Mouse (Mus musculus) mouse trophoblast stem cell (cell line): Measurements from ENCODE around the gene BC016579.

Experiments used
- in situ Hi-C, 2 experiments: fragments of 300-500 bp; cut with MseI, MboI; formaldehyde crosslinking; loops; 2 replicates in 1 of 2; 3 replicates in 1 of 2; pipeline ENCODE4 v1.15.1; 2025

The BC016579 gene

GRCm38 (mm10) chr16:45653934-45654332, at the start of gene BC016579:
Gene BC016579, minus strand, starts transcription at chr16:45654068.
- in situ Hi-C loops = no loop called here

GRCm38 (mm10) chr16:45699301-45699700, 45.4 kb upstream of the BC016579 start:
- in situ Hi-C loops = no loop called here

- in situ Hi-C loops = no loop called here
Observed at GRCm38 (mm10) chr16:45697996-45698395, 44.1 kb upstream of the BC016579 start.

GRCm38 (mm10) chr16:45695445-45696160, 41.7 kb upstream of the BC016579 start:
- in situ Hi-C loops = no loop called here

GRCm38 (mm10) chr16:45693558-45693957, 39.7 kb upstream of the BC016579 start, which contains the start of gene Tmprss7:
Gene Tmprss7, minus strand, starts transcription at chr16:45693658.
- in situ Hi-C loops = no loop called here

- in situ Hi-C loops = no loop called here
Observed at GRCm38 (mm10) chr16:45692851-45693250, 39.0 kb upstream of the BC016579 start.

GRCm38 (mm10) chr16:45690178-45690577, 36.3 kb upstream of the BC016579 start:
- in situ Hi-C loops = no loop called here

GRCm38 (mm10) chr16:45686833-45687232, 33.0 kb upstream of the BC016579 start:
- in situ Hi-C loops = no loop called here

- in situ Hi-C loops = no loop called here
Observed at GRCm38 (mm10) chr16:45685295-45685694, 31.4 kb upstream of the BC016579 start.

GRCm38 (mm10) chr16:45684815-45685214, 30.9 kb upstream of the BC016579 start:
- in situ Hi-C loops = no loop called here

- in situ Hi-C loops = loop anchor here in 1 of 2 experiments (10.0 kb wide), 1 partner anchor 92 kb away; no protein-coding TSS in a partner anchor
Observed at GRCm38 (mm10) chr16:45676462-45676861, 22.6 kb upstream of the BC016579 start.

- in situ Hi-C loops = loop anchor here in 1 of 2 experiments (10.0 kb wide), 1 partner anchor 85 kb away; no protein-coding TSS in a partner anchor
Observed at GRCm38 (mm10) chr16:45670005-45670404, 16.1 kb upstream of the BC016579 start.

- in situ Hi-C loops = no loop called here
Observed at GRCm38 (mm10) chr16:45668178-45668577, 14.3 kb upstream of the BC016579 start.

GRCm38 (mm10) chr16:45666136-45666535, 12.3 kb upstream of the BC016579 start:
- in situ Hi-C loops = no loop called here

- in situ Hi-C loops = no loop called here
Observed at GRCm38 (mm10) chr16:45662381-45662780, 8.5 kb upstream of the BC016579 start.

GRCm38 (mm10) chr16:45659596-45659995, 5.7 kb upstream of the BC016579 start:
- in situ Hi-C loops = no loop called here

- in situ Hi-C loops = no loop called here
Observed at GRCm38 (mm10) chr16:45658248-45658647, 4.4 kb upstream of the BC016579 start.

GRCm38 (mm10) chr16:45657574-45658159, 3.8 kb upstream of the BC016579 start:
- in situ Hi-C loops = no loop called here

GRCm38 (mm10) chr16:45654465-45654864, 597 bp upstream of the BC016579 start:
- in situ Hi-C loops = no loop called here

- in situ Hi-C loops = no loop called here
Observed at GRCm38 (mm10) chr16:45653009-45653933, 597 bp downstream of the BC016579 start.

- in situ Hi-C loops = no loop called here
Observed at GRCm38 (mm10) chr16:45651497-45651896, 2.4 kb downstream of the BC016579 start.

GRCm38 (mm10) chr16:45644380-45644779, 9.5 kb downstream of the BC016579 start:
- in situ Hi-C loops = no loop called here
